Mouse (Mus musculus) lung, embryonic 15.5 days (tissue): ENCODE results near the gene Idh3g. TPM values are rescaled to one million over a fixed set of nuclear protein-coding genes. Genes with fewer than 3 reads are reported as not detected.
A peak's percentile ranks its signal among the peaks of the same experiment; 100 is the strongest.
"Not testable (repeated sequence)": the region's sequence is repeated elsewhere in the genome, so short reads cannot be mapped to it uniquely, and the experiment has no call there.

Source experiments
- ATAC-seq: fragments of 200-750 bp; cut with Nextera tagmentation; 2 replicates; pipeline ENCODE4 v1.8.0; 2017; ENCODE audit warnings: moderate number of reproducible peaks, borderline replicate concordance; ENCODE audit not compliant: low FRiP score, low TSS enrichment; ENCODE audit errors: extremely low read depth
- H3K27ac ChIP-seq: fragments of 300-500 bp; sonication (generic); 2 replicates; pipeline ENCODE4 v1.5.1; 2015; ENCODE audit warnings: moderate library complexity, mild to moderate bottlenecking, inconsistent platforms
- H3K27me3 ChIP-seq: fragments of 300-500 bp; sonication (generic); 2 replicates; pipeline ENCODE4 v1.6.1; 2015; ENCODE audit warnings: inconsistent platforms
- H3K36me3 ChIP-seq: fragments of 300-500 bp; sonication (generic); 2 replicates; pipeline ENCODE4 v1.6.1; 2015; ENCODE audit warnings: inconsistent platforms
- H3K4me1 ChIP-seq: fragments of 300-500 bp; sonication (generic); 2 replicates; pipeline ENCODE4 v1.6.1; 2015; ENCODE audit warnings: inconsistent platforms
- H3K4me2 ChIP-seq: fragments of 300-500 bp; sonication (generic); 2 replicates; pipeline ENCODE4 v1.6.1; 2015; ENCODE audit warnings: inconsistent platforms, mild to moderate bottlenecking, moderate library complexity
- H3K4me3 ChIP-seq: fragments of 300-500 bp; sonication (generic); 2 replicates; pipeline ENCODE4 v1.5.1; 2015; ENCODE audit warnings: mild to moderate bottlenecking, inconsistent platforms
- H3K9ac ChIP-seq: fragments of 300-500 bp; sonication (generic); 2 replicates; pipeline ENCODE4 v1.6.1; 2015; ENCODE audit warnings: inconsistent platforms
- H3K9me3 ChIP-seq: fragments of 300-500 bp; sonication (generic); 2 replicates; pipeline ENCODE4 v1.6.1; 2016; ENCODE audit warnings: inconsistent platforms
- WGBS: fragments of 180-500 bp; shearing (Covaris S2); methylation state at CpG from one replicate; pipeline ENCODE4 v1.1.7; 2015; 5-methylcytosine and 5-hydroxymethylcytosine counted together
- polyA plus RNA-seq: library from polyadenylated mRNA; unstranded; fragments of >200 nt; fragmentation: Nextera tagmentation; extraction: Ambion mirVana; gene quantifications from 2 replicates; pipeline ENCODE4 v1.2.1, GENCODE M21; 2015

Idh3g gene
- polyA plus RNA-seq, 1 experiment from 2014 or later: 230 TPM

DNA sequence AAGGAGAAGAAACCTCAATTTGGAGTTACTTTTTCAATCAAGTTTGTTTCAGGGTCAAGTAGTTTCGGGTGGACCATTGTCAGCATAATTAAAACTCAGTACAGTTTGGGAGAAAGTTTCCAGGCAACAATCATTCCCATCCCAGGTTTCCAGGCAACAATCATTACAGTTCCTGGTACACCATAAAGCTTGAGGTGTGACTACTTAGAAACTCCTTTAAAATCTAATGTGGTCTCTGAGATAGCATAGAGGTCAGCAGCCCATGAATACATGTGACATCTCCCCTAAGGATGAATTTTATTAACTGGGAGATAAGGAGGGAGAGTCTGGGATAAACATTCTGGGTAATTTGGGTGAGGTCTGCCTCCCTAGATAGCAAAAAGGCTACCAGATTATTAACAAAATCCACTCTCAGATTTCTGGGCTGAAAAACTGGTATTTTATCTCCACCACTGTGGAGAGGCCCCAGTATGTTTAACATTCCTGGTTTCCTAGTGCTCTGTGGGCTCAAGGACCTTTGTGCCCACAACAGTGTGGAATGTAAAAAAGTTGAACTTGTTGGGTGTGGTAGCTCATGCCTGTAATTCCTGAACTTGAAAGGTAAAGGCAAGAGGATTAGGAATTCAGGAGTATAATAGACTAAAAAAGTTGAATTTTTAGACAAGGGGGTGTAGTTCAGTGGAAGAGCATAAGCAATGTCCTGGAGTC, 41.8 kb downstream of the Idh3g start:
- H3K9me3 ChIP-seq: no peaks in the 10 kb centered on the region
- no peak for ATAC-seq
- H3K4me1 ChIP-seq: no peaks in the 10 kb centered on the region
- 33% methylated on average over 1 of the region's 1 CpGs for WGBS
- H3K27me3 ChIP-seq: no peaks in the 10 kb centered on the region
- no peak overlapping the region for H3K4me2 ChIP-seq
- no peak overlapping the region for H3K4me3 ChIP-seq
- no peak overlapping the region for H3K9ac ChIP-seq
- peak overlapping the region; percentile 76 for H3K27ac ChIP-seq
- no peaks in the 10 kb centered on the region for H3K36me3 ChIP-seq

DNA sequence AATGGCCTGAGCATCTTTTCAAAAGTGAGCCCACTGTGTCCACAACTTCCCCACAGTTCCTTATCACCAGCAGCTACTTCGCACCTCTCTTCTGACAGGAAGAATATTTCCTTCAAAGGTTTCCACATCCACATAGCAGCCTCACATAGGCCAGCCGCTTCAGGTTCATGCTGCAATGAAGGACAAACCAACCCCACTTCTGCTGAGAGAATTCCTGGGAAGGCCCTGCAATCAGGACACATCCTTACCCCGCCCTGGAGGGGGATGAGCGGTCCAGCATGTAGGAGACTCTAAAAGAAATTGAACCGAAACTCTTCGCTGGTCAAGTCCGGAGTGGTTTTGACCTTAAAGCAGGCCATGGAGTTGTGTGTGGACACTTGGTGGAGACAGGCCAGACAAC, 46.9 kb downstream of the Idh3g start:
- not testable (repeated sequence) for H3K9ac ChIP-seq, H3K27me3 ChIP-seq, H3K4me1 ChIP-seq, H3K4me2 ChIP-seq, H3K27ac ChIP-seq, H3K4me3 ChIP-seq, ATAC-seq, H3K9me3 ChIP-seq, H3K36me3 ChIP-seq
- WGBS: 87% methylated on average over 7 of the region's 7 CpGs

DNA sequence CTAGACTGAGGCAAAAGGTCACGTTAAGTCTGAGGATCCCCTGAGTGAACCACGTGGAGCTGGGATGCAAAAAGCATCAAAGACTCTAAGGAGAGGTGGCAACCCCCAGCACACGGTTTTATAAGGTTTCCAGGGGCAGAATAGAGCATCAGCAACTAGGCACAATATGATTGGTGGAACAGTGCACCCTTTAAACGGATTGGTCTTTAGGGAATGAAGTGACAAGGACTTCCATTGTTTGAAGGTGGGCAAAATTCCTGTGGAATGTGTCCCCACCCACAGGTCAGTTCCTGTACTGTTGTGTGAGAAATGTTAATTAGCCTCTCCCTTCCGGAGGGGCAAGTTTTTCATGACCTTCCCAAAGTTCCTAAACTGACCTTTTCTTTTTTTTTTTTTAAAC, 47.5 kb downstream of the Idh3g start:
- H3K4me1 ChIP-seq: no peaks in the 10 kb centered on the region
- H3K9ac ChIP-seq: no peak overlapping the region
- H3K36me3 ChIP-seq: no peaks in the 10 kb centered on the region
- 63% methylated on average over 5 of the region's 5 CpGs for WGBS
- ATAC-seq: no peak
- no peaks in the 10 kb centered on the region for H3K27me3 ChIP-seq
- H3K9me3 ChIP-seq: no peaks in the 10 kb centered on the region
- no peak overlapping the region for H3K27ac ChIP-seq
- H3K4me3 ChIP-seq: no peak overlapping the region
- no peak overlapping the region for H3K4me2 ChIP-seq

GRCm38 (mm10) chrX:73738155-73738554, 48.5 kb downstream of the Idh3g start:
- H3K9me3 ChIP-seq: no peaks in the 10 kb centered on the region
- no peak overlapping the region for H3K4me2 ChIP-seq
- no peaks in the 10 kb centered on the region for H3K4me1 ChIP-seq
- no peak for ATAC-seq
- H3K36me3 ChIP-seq: no peaks in the 10 kb centered on the region
- no peaks in the 10 kb centered on the region for H3K27me3 ChIP-seq
- no peak overlapping the region for H3K9ac ChIP-seq
- H3K27ac ChIP-seq: no peak overlapping the region
- WGBS: 50% methylated on average over 1 of the region's 1 CpGs
- no peak overlapping the region for H3K4me3 ChIP-seq

DNA sequence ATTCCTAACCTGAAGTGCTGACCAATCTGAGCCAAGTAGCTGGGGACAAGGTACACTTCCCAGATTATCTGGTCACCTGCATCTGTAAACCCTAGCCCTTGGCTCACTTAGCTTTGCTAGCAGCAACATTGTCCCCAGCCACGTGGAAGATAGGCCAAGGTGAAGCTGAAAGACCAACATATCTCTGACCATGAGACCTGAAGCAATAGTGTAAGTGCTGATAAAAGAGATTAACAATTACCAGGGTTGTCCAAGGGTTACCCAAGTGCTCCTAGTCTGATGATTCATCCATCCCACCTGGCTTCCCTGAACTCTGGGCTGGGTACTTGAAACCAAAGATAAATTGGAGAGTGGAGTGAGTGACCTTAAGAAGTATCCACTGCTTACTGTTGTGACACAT, 55.8 kb downstream of the Idh3g start:
- Histone ChIP-seq H3K27me3 (no peaks in the 10 kb centered on the region), H3K4me1 (no peaks in the 10 kb centered on the region), H3K36me3 (peaks cover 10% of the 10 kb centered on the region; the same call in 1 of the 2 replicates), H3K9me3 (no peaks in the 10 kb centered on the region), H3K4me3 (no peak overlapping the region), H3K4me2 (no peak overlapping the region), H3K9ac (no peak overlapping the region), H3K27ac (no peak overlapping the region)
- 47% methylated on average over 1 of the region's 1 CpGs for WGBS
- ATAC-seq: no peak

Other genes starting within 250 kb of the Idh3g start
- gene Dusp9, start 147.5 kb downstream of the Idh3g start, polyA plus RNA-seq: 11.1 and 13.0 TPM in 2 replicates
- 15.7 and 16.1 TPM in 2 replicates for gene Pnck, start 126.8 kb downstream of the Idh3g start, polyA plus RNA-seq
- 6.2 and 6.6 TPM in 2 replicates for gene Slc6a8, start 113.7 kb downstream of the Idh3g start, polyA plus RNA-seq
- 287 and 292 TPM in 2 replicates for gene Bcap31, start 70.7 kb downstream of the Idh3g start, polyA plus RNA-seq
- 23.3 and 25.1 TPM in 2 replicates for gene Abcd1, start 70.3 kb downstream of the Idh3g start, polyA plus RNA-seq
- gene Plxnb3, start 29.8 kb downstream of the Idh3g start, polyA plus RNA-seq: 0.30 and 0.67 TPM in 2 replicates
- gene Srpk3, start 12.5 kb downstream of the Idh3g start, polyA plus RNA-seq: 3.7 and 5.4 TPM in 2 replicates
- 178 and 183 TPM in 2 replicates for gene Ssr4, start 131 bp upstream of the Idh3g start, polyA plus RNA-seq
- 0.47 and 0.67 TPM in 2 replicates for gene Pdzd4, start 38.1 kb upstream of the Idh3g start, polyA plus RNA-seq
- 0.13 and 0.14 TPM in 2 replicates for gene Avpr2, start 105.2 kb upstream of the Idh3g start, polyA plus RNA-seq
- 2.7 and 2.9 TPM in 2 replicates for gene L1cam, start 109.2 kb upstream of the Idh3g start, polyA plus RNA-seq
- gene Arhgap4, start 135.0 kb upstream of the Idh3g start, polyA plus RNA-seq: 2.0 and 4.3 TPM in 2 replicates
- 138 and 143 TPM in 2 replicates for gene Naa10, start 135.0 kb upstream of the Idh3g start, polyA plus RNA-seq
- 34.1 and 35.1 TPM in 2 replicates for gene Renbp, start 144.0 kb upstream of the Idh3g start, polyA plus RNA-seq
- gene Hcfc1, start 179.5 kb upstream of the Idh3g start, polyA plus RNA-seq: 52.9 and 56.8 TPM in 2 replicates
- 61.6 and 67.9 TPM in 2 replicates for gene Irak1, start 237.0 kb upstream of the Idh3g start, polyA plus RNA-seq